Mouse (Mus musculus) stomach, embryonic 16.5 days (tissue): ENCODE results near the gene Zfp689. TPM values are rescaled to one million over a fixed set of nuclear protein-coding genes. Genes with fewer than 3 reads are reported as not detected.
"Not testable (repeated sequence)": the region's sequence is repeated elsewhere in the genome, so short reads cannot be mapped to it uniquely, and the experiment has no call there.

Source experiments
- ATAC-seq: fragments of 200-750 bp; cut with Nextera tagmentation; 2 replicates; pipeline ENCODE4 v1.8.0; 2017; ENCODE audit warnings: moderate number of reproducible peaks, moderate TSS enrichment; ENCODE audit not compliant: insufficient read depth, low FRiP score
- H3K27ac ChIP-seq: fragments of 300-500 bp; sonication (generic); 2 replicates; pipeline ENCODE4 v1.5.1; 2014; ENCODE audit warnings: low read length
- H3K27me3 ChIP-seq: fragments of 300-500 bp; sonication (generic); 2 replicates; pipeline ENCODE4 v1.6.1; 2014; ENCODE audit warnings: low read length, control low read depth, mixed read lengths; ENCODE audit not compliant: control insufficient read depth, insufficient read depth
- H3K36me3 ChIP-seq: fragments of 300-500 bp; sonication (generic); 2 replicates; pipeline ENCODE4 v1.6.1; 2014; ENCODE audit warnings: low read length; ENCODE audit not compliant: control insufficient read depth, insufficient read depth
- H3K4me1 ChIP-seq: fragments of 300-500 bp; sonication (generic); 2 replicates; pipeline ENCODE4 v1.6.1; 2014; ENCODE audit warnings: low read length, control low read depth, mixed read lengths; ENCODE audit not compliant: control insufficient read depth, insufficient read depth
- H3K4me2 ChIP-seq: fragments of 300-500 bp; sonication (generic); 2 replicates; pipeline ENCODE4 v1.6.1; 2014; ENCODE audit warnings: low read depth, low read length, mixed read lengths
- H3K4me3 ChIP-seq: fragments of 300-500 bp; sonication (generic); replicated peaks from 2 replicates; pipeline ENCODE4 v1.5.1; 2014; ENCODE audit warnings: mild to moderate bottlenecking, low read length
- H3K9ac ChIP-seq: fragments of 300-500 bp; sonication (generic); 2 replicates; pipeline ENCODE4 v1.6.1; 2014; ENCODE audit warnings: low read length
- H3K9me3 ChIP-seq: fragments of 300-500 bp; sonication (generic); replicated peaks from 2 replicates; pipeline ENCODE4 v1.6.1; 2016; ENCODE audit warnings: low read length, control low read depth; ENCODE audit not compliant: control insufficient read depth
- WGBS: fragments of 180-500 bp; shearing (Covaris S2); extraction: QIAGEN DNeasy Blood & Tissue Kit; methylation state at CpG from one replicate; pipeline ENCODE4 v1.1.7; 2014; 5-methylcytosine and 5-hydroxymethylcytosine counted together
- polyA plus RNA-seq: library from polyadenylated mRNA; unstranded; fragments of >200 nt; fragmentation: Nextera tagmentation; extraction: Ambion mirVana; gene quantifications from 2 replicates; pipeline ENCODE4 v1.2.1, GENCODE M21; 2015

Gene Zfp689
- polyA plus RNA-seq, 1 experiment from 2014 or later, result 5.8 TPM

DNA sequence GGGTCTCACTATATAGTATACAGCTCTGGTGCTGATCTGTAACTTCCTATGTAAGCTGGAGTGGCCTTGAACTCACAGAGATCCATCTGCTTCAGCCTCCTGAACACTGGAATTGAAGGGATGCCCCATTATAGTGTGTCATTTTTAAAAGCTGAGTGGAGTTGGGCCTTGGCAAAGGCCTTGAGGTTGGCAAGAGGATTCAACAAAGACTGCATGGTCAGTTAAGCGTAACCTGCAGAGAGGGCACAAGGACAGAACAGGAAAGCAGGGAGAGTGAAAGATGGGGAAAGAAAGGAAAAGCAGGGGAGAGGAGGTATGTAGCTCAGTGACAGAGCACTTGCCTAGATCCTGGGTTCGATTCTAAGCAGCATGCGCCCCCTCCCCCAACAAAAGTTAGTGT is 23.7 kb downstream of the Zfp689 start:
- Histone ChIP-seq H3K4me2 (no peak overlapping the region), H3K9ac (no peak overlapping the region), H3K4me3 (no peak overlapping the region), H3K27me3 (no peaks in the 10 kb centered on the region), H3K4me1 (0 out of 2 replicates have a peak, but pooled peaks cover 5% of the 10 kb centered on the region), H3K27ac (no peak overlapping the region), H3K36me3 (no peaks in the 10 kb centered on the region), H3K9me3 (no peaks in the 10 kb centered on the region)
- 88% methylated on average over 3 of the region's 3 CpGs for WGBS
- ATAC-seq, result no peak

DNA sequence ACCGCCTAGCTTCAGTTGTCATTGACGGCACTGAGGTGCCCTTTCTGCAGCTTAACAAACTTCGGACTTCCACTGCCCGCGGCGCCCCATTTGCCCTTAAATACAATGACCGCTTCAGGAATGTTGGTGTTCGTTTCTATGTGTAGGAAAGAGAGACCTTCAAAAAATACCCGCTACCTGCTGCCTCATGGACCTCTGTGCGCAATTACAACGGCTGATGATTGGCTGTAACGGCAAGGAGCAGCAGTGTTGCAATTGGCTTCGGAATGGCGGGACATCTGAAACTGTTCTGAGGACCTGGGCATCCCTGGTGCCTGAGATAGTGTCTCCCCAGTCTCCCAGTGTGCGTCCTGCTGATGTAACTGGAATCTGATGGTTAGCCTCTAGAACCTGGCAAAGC is 26.7 kb downstream of the Zfp689 start:
- peak; percentile 30; the same call in 1 of the 2 replicates for ATAC-seq
- 1% methylated on average over 15 of the region's 15 CpGs for WGBS
- no peaks in the 10 kb centered on the region for H3K27me3 ChIP-seq
- H3K9ac ChIP-seq, result peak overlapping the region; percentile 83; the same call in 1 of the 2 replicates
- H3K4me3 ChIP-seq, result peak overlapping the region; percentile 71
- no peak overlapping the region for H3K27ac ChIP-seq
- H3K36me3 ChIP-seq, result no peaks in the 10 kb centered on the region
- H3K4me2 ChIP-seq, result peak overlapping the region; percentile 63
- 0 out of 2 replicates have a peak, but pooled peaks cover 5% of the 10 kb centered on the region for H3K4me1 ChIP-seq
- H3K9me3 ChIP-seq, result no peaks in the 10 kb centered on the region

DNA sequence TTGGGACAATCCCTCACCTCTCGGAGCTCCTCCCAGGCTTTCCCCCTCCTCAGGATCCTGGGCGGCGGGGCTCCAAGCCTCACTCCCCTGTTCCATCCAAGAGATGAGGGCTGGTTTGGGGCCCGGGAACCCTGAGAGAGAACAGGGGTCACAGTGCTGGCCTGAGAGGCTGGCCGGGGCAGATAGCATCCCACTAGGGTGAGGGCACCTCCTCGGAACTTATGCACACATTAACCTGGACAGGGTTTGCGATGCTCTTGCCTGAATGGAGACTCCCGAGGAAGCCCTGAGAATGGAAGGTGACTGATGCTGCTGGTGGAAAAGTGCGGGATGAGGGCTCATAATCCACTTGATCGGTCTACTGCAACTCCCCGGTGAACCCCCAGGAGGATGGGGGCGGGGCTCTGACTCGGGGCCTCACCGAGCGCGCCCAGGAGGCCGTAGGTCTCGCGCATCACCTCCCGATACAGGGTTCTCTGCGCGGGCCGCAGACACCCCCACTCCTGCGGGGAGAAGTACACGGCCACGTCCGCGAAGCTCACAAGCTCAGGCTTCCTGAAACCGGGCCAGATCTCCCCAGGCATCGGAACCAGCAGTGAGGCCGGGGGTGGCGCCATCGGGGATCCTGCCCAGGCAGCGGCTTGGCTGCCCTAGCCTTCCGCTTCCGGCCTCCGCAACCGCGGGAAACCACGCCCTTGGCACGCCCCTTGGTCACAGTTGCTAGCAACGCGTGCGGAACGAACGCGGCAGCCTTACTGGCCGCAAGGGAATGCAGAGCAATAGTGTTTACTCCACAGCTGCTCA is 27.4 kb downstream of the Zfp689 start, which contains the start of gene Zfp688:
Gene Zfp688 (minus strand): TSS at position 681 of the 804 bp plus-strand sequence.
- under 1% methylated on average over 48 of the region's 48 CpGs for WGBS
- H3K9ac ChIP-seq, result peak within 1 kb of the TSS; percentile 83

DNA sequence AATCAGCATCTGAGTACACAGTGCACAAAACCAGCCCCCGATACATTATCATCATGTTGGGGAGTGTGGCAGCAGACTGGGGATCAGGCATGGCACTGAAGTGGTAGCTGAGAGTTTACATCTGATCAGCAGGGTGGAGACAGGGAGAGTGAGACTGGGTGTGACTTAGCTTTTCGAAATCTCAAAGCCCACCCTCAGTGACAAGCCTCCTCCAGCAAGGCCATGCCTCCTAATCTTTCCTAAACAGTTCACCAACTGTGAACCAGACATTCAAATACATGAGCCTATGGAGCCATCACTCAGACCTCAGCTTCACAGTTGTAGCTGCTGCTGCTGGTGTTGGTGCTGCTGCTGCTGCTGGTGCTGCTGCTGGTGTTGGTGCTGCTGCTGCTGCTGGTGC is 37.5 kb downstream of the Zfp689 start:
- no peaks in the 10 kb centered on the region for H3K27me3 ChIP-seq
- ATAC-seq, result no peak
- WGBS, result 74% methylated on average over 2 of the region's 2 CpGs

More for the DNA sequence above, 27.4 kb downstream of the Zfp689 start, which contains the start of gene Zfp688:
- Histone ChIP-seq H3K27ac (0 out of 2 replicates have a peak within 1 kb of the TSS, but pooled peaks have one; percentile 40), H3K36me3 (no peaks in the 10 kb centered on the region), H3K9me3 (no peaks in the 10 kb centered on the region), H3K4me2 (peak within 1 kb of the TSS; percentile 63), H3K27me3 (no peaks in the 10 kb centered on the region), H3K4me1 (0 out of 2 replicates have a peak, but pooled peaks cover 5% of the 10 kb centered on the region), H3K4me3 (peak within 1 kb of the TSS; percentile 71)
- peak; percentile 95 for ATAC-seq

DNA sequence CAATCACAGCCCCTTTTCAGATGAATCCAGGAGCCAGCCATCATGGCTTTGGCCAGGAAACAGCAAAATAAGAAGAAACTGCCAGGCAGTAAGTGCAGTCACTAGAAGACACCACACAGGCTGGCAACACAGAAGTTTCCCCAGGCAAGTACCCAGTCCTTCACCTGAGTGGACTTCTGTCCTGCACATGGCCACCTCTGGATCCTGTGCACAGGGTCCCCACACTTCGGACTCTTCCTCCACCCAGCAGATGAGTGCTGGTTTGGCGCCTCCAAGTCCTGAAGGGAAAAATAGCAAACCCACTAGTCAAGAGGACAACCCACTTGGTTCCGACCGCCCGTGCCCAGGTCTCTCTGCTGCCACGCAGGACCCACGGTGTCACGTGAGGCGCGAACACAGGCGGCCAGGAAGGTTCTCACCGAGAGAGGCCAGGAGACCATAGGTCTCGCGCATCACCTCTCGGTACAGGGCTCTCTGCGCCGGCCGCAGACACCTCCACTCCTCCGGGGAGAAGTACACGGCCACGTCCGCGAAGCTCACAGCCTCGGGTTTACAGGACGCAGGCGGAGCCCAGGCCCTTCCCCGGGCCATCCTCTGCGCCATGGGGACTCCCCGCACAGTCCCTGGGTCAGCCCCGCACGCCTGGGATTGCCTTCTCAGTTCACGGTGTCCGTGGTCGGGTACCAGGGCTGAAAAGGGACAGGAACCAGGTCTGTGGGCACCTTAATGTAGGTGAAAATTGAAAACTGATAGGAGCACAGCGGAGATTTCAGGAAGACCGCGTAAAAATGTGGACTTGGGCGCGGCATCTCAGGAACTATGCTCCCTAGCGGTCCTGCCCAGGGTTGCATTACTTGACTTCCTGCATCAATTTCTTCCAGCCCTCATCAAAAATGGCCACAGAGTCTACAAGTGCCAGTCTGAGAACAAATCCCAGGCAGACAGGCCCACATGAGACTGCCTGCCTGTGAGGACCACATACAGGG is 42.7 kb downstream of the Zfp689 start, which contains the start of gene Zfp764:
Gene Zfp764 (minus strand): TSS at position 821 of the 986 bp plus-strand sequence.
- not testable (repeated sequence) for H3K4me1 ChIP-seq, H3K36me3 ChIP-seq, H3K9me3 ChIP-seq, H3K27me3 ChIP-seq
- Histone ChIP-seq H3K27ac (peak within 1 kb of the TSS; percentile 47; the same call in 1 of the 2 replicates), H3K4me3 (peak within 1 kb of the TSS; percentile 67), H3K4me2 (peak within 1 kb of the TSS; percentile 79), H3K9ac (peak within 1 kb of the TSS; percentile 86)
- ATAC-seq, result peak; percentile 91
- WGBS, result 5% methylated on average over 40 of the region's 40 CpGs

More for the DNA sequence above, 37.5 kb downstream of the Zfp689 start:
- no peaks in the 10 kb centered on the region for H3K36me3 ChIP-seq
- H3K4me3 ChIP-seq, result no peak overlapping the region
- no peaks in the 10 kb centered on the region for H3K4me1 ChIP-seq
- H3K27ac ChIP-seq, result no peak overlapping the region
- no peaks in the 10 kb centered on the region for H3K9me3 ChIP-seq
- H3K4me2 ChIP-seq, result no peak overlapping the region
- no peak overlapping the region for H3K9ac ChIP-seq

DNA sequence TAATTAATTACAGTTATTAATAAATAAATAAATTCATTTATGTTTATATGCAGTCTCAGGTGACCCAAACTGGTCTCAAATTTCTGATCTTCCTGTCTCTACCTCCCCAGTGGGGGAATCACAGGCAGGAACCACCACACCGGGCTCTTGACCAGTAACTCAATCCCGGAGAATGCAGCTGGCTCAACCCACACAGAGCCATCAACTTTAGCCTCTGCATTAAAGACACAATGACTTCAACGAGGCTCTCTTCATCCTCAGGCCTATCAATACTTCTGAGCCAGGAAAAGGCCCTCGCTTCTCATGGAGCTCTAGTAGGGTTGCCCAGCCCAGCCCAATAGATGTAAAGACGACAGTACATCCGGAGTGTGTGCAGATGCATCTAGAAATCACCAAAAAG is 44.9 kb downstream of the Zfp689 start:
- H3K27ac ChIP-seq, H3K27me3 ChIP-seq, H3K4me2 ChIP-seq, ATAC-seq, H3K9ac ChIP-seq, H3K9me3 ChIP-seq, H3K4me1 ChIP-seq, H3K4me3 ChIP-seq, H3K36me3 ChIP-seq: not testable (repeated sequence)
- WGBS, result 93% methylated on average over 6 of the region's 6 CpGs

GRCm38 (mm10) chr7:127402980-127403379 is 46.0 kb downstream of the Zfp689 start:
- H3K36me3 ChIP-seq, result peaks cover 3% of the 10 kb centered on the region; the same call in 1 of the 2 replicates
- WGBS, result 50% methylated on average over 2 of the region's 2 CpGs
- H3K4me1 ChIP-seq, result no peaks in the 10 kb centered on the region
- H3K9ac ChIP-seq, result no peak overlapping the region
- no peak overlapping the region for H3K27ac ChIP-seq
- no peak overlapping the region for H3K4me3 ChIP-seq
- H3K4me2 ChIP-seq, result no peak overlapping the region
- no peaks in the 10 kb centered on the region for H3K9me3 ChIP-seq
- no peak for ATAC-seq
- no peaks in the 10 kb centered on the region for H3K27me3 ChIP-seq

DNA sequence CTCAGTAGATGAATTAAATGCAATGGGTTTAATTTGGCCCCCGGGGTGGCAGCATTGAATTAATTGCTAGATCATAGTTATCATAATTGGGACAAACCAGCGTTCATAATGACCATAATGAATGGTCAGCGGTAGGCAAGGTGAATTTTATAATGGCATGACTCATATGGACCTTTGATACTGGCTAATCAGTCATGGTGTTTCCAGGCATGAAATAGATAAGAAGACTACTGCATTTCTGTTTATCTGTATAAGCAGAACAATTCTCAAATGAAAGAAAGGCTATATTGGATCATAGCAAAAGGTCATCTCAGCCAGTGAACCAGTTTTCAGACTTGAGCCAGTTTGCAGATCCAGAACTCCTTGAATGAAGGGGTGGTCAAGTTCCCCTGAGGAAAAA is 48.6 kb downstream of the Zfp689 start:
- Histone ChIP-seq H3K4me1 (no peaks in the 10 kb centered on the region), H3K36me3 (peaks cover 3% of the 10 kb centered on the region; the same call in 1 of the 2 replicates), H3K27ac (no peak overlapping the region), H3K4me3 (no peak overlapping the region), H3K4me2 (no peak overlapping the region), H3K27me3 (no peaks in the 10 kb centered on the region), H3K9me3 (no peaks in the 10 kb centered on the region), H3K9ac (no peak overlapping the region)
- 65% methylated on average over 3 of the region's 3 CpGs for WGBS
- ATAC-seq, result no peak
